Mouse (Mus musculus) left cerebral cortex, postnatal 25 days (tissue): ENCODE measurements around the gene Atpaf1. TPM values are rescaled to one million over a fixed set of nuclear protein-coding genes. Genes with fewer than 3 reads are reported as not detected.

Experiments
- DNase-seq, 2 experiments: peaks; one replicate each; pipeline ENCODE4 v3.0.0; 2022; ENCODE audit warnings: low spot score in 2 of 2, mixed read lengths in 1 of 2
- intact Hi-C: fragments of 180-260 bp; cut with DNase I; formaldehyde crosslinking; loops from one replicate; pipeline ENCODE4 v1.15.1; 2025
- total RNA-seq, 2 experiments: library from RNA; stranded (reverse); gene quantifications; 2 replicates each; pipeline ENCODE4 v1.2.3; 2021

Atpaf1 gene
- total RNA-seq, 2 experiments from 2014 or later: 53.1 to 63.6 TPM

DNA sequence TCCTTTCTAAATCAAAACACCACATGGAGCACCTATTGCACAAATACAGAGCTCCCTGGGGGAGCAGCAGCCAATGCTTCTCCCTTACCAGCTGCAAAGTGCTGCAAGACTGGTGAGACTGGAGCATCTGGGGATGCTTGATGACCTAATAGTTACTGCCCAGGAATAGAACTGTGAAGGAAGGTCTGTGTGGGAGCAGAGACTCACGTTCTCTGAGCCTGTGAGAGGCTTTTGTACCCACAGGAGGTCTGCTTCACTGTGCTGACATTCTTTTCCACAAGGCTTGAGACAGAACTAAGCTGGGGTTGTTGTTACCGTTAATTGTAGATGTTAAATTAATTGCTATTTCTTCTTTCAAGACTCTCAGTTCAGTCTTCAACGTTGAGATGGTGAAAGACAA lies 6.3 kb downstream of the Atpaf1 start:
- peak; percentile 20 to 25 for DNase-seq
- intact Hi-C loops: no loop called here

GRCm38 (mm10) chr4:115795360-115795759 lies 10.7 kb downstream of the Atpaf1 start:
- intact Hi-C loops: no loop called here
- no peak for DNase-seq

DNA sequence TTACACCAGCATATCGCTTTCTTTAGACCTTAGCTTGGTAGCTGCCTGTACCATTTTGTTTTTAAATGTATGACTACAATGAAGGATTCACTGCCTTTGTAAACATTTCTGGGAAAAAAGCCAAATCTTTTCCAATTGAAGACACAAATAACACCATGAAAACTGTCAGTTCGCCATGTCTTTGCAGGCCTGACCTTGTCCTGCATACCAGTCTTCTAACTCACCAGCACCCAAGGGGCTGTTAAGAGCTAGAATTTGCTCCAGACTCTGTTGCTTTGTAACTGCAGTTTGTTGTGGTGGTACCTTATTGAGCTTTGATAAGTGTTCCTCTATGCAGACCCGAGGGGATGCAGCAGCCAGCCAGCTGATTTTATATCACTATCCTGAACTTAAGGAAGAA lies 15.4 kb downstream of the Atpaf1 start:
- no peak for DNase-seq
- intact Hi-C loops: no loop called here

GRCm38 (mm10) chr4:115812326-115812725 lies 27.7 kb downstream of the Atpaf1 start:
- intact Hi-C loops: no loop called here
- no peak for DNase-seq

DNA sequence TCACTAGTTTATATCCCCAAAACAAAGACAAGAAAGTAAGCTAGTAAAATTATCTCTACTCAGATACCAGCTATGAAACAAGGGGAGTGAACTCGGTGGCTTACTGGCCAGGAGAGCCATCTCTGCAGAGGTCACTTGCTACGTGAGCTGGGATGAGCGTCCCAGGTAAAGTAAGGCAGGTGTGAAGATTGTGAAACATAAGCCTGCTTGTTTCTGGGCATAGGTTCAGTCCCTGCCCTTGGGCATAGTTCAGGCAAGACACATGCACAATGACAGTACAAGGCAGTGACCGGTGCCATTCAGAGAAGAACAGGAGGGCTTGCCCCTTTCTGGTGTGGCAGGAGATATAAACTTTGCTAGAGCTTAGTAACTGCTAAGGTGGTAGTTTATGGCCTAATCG lies 31.0 kb downstream of the Atpaf1 start:
- no peak for DNase-seq
- intact Hi-C loops: no loop called here

DNA sequence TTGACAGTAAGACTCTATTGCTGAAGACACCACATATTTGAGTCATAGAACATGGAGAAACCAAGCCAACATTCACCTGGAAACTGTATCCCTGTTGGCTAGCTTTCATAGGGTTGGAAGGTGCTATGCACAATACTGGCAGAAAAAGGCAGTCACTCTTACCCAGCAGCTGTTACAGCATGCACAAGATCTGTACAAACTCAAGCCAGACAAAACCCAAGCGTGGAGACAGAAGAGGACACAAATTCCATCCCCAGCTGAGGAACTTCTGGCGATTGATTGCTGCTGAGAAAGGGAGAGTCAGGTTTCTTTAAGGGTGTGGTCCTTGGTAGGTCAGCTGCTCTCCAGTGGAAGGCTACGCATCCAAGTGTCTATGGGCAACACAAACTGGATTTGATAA lies 35.6 kb downstream of the Atpaf1 start:
- intact Hi-C loops: no loop called here

GRCm38 (mm10) chr4:115820944-115821343 lies 36.3 kb downstream of the Atpaf1 start:
- intact Hi-C loops: no loop called here
- no peak for DNase-seq

More for the DNA sequence above, 35.6 kb downstream of the Atpaf1 start:
- DNase-seq: no peak

- intact Hi-C loops: no loop called here
Observed at GRCm38 (mm10) chr4:115821431-115821830, 36.8 kb downstream of the Atpaf1 start.

DNA sequence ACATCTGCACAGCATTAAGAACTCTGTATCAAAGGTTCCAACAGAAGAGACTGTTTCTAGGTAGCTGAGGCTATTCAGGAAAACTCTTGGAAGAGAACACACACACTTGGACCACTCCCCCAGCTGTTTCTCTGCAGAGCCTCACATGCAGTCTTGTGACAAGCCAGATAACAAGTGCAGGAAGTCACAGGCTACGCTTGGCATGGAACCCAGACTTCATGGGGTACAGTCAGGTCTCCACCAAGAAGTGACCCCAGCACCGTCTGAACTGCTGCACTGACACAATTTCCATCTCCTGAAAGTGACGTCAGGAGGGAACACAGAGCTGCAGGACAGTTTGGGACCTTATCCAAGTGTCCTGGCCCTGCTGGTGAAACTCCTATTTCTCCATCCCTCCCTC lies 37.3 kb downstream of the Atpaf1 start:
- no peak for DNase-seq
- intact Hi-C loops: no loop called here

More at GRCm38 (mm10) chr4:115821431-115821830, 36.8 kb downstream of the Atpaf1 start:
- DNase-seq: no peak

DNA sequence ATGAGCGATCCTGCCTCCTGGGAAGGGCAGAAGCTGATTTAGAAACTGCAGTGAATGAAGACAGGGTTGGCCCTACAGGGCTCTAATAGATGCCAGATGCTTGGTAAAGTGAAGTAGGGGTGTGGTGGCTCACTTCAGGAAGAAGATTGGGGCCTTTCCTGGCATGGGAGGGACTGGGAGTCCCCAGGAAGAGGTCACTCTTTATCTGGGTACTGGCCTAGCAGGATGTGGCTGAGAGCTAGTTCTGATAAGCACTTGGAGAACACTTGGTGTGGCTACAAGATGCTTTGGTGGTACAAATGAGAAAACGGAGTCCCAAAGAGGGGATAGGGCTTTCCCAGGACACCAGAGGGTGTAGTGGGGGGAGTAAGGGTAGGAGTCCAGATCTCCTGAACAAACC lies 39.6 kb downstream of the Atpaf1 start:
- DNase-seq: no peak

GRCm38 (mm10) chr4:115825271-115825670 lies 40.7 kb downstream of the Atpaf1 start:
- intact Hi-C loops: no loop called here
- no peak for DNase-seq

More for the DNA sequence above, 39.6 kb downstream of the Atpaf1 start:
- intact Hi-C loops: no loop called here

- intact Hi-C loops: no loop called here
- DNase-seq: no peak
Observed at GRCm38 (mm10) chr4:115827066-115827465, 42.5 kb downstream of the Atpaf1 start.

DNA sequence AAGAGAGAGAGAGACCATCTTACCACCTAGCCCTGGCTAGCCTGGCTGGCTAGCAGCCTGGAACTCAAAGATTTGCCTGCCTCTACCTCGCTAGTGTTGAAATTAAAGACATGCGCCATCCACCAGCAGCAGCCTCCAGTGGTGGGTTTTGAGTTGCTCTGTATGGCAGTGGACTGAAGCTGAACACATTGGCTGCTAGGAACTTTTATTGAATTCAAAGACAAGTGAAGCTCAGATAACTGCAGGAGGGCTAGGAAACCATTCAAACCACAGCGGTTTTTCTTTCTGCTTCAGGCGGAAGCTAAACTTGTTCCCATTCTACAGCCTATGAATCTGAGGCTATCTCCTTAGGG lies 42.9 kb downstream of the Atpaf1 start:
- no peak for DNase-seq
- intact Hi-C loops: no loop called here

GRCm38 (mm10) chr4:115827888-115828571 lies 43.4 kb downstream of the Atpaf1 start, which contains the start of gene Mob3c:
Gene Mob3c (plus strand): TSS chr4:115828092.
- peak; percentile 49 to 51 for DNase-seq
- intact Hi-C loops: no loop called here

- intact Hi-C loops: no loop called here
- no peak for DNase-seq
Observed at GRCm38 (mm10) chr4:115828572-115828902, 43.9 kb downstream of the Atpaf1 start.

GRCm38 (mm10) chr4:115830491-115830890 lies 45.9 kb downstream of the Atpaf1 start:
- DNase-seq: no peak

GRCm38 (mm10) chr4:115831221-115831620 lies 46.6 kb downstream of the Atpaf1 start:
- intact Hi-C loops: no loop called here
- no peak for DNase-seq

More at GRCm38 (mm10) chr4:115830491-115830890, 45.9 kb downstream of the Atpaf1 start:
- intact Hi-C loops: no loop called here

DNA sequence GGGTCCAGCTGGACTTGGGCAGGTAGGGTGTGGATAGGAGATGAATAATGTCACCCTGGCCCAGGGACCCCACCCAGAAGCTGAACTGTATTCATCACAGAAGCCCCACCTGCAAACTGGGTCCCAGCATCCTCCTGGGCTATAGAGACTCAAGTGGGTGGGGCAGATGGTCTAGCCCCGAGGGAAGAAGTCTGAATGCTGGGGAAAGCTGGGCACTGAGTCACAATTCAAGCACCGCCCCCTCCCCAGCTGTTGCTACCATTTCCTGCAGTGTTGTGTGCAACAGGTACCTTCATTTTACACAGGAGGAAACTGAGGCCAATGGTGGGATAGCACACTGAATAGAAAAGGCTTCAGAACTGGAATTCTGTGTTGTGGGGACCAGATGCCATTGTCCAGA lies 47.4 kb downstream of the Atpaf1 start:
- intact Hi-C loops: no loop called here
- DNase-seq: peak in 1 of 2 experiments; percentile 43

- intact Hi-C loops: no loop called here
- no peak for DNase-seq
Observed at GRCm38 (mm10) chr4:115835576-115835975, 51.0 kb downstream of the Atpaf1 start.

DNA sequence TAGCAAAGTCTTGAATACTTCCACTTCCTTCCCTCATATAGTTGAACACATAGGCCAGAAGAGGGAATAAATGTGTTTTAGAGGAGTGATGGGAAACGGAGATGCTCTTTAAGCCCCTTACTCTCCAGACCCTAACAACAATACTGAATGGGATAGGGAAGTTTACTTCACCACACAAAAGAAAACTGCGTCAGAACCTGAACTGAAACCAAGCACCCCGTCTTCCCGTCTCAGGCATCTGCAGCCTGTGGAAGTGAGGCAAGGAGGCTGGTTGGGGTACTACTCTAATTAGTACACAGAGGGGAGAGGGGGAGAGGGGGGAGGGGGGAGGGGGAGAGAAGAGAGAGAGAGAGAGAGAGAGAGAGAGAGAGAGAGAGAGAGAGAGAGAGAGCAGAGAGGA lies 53.6 kb downstream of the Atpaf1 start:
- intact Hi-C loops: no loop called here
- no peak for DNase-seq

- intact Hi-C loops: no loop called here
- DNase-seq: peak; percentile 91 to 96
Observed at GRCm38 (mm10) chr4:115838696-115839641, 54.4 kb downstream of the Atpaf1 start, which contains the start of gene Mknk1. Gene Mknk1 (plus strand): TSS chr4:115839198.
